Mouse (Mus musculus) MEL (cell line): ENCODE measurements at regions not wholly inside any gene's neighbourhood (a gene's known extent, or its start where the extent isn't known, plus 50 kb on each side); places are given as distances from the start of the nearest gene placed in this dataset.

Experiments used
- E2F4 ChIP-seq: IDR thresholded peaks from 2 replicates; pipeline ENCODE4 v1.6.1; 2011; ENCODE audit warnings: low read depth, low read length, improper control_type of control experiment, borderline replicate concordance
- GABPA ChIP-seq: IDR thresholded peaks from 2 replicates; pipeline ENCODE4 v1.6.1; 2012; ENCODE audit warnings: low read depth, mild to moderate bottlenecking, inconsistent platforms, low read length, improper control_type of control experiment, moderate library complexity
- GATA1 ChIP-seq: IDR thresholded peaks from 2 replicates; pipeline ENCODE4 v1.6.1; 2011; ENCODE audit warnings: low read depth, low read length, improper control_type of control experiment
- NELFE ChIP-seq: IDR thresholded peaks from 2 replicates; pipeline ENCODE4 v1.6.1; 2011; ENCODE audit warnings: low read depth, low read length, improper control_type of control experiment
- USF1 ChIP-seq: IDR thresholded peaks from 2 replicates; pipeline ENCODE4 v1.6.1; 2014; ENCODE audit warnings: low read depth, mild to moderate bottlenecking, inconsistent platforms, low read length, improper control_type of control experiment, moderate library complexity
- ZMIZ1 ChIP-seq: IDR thresholded peaks from 2 replicates; pipeline ENCODE4 v1.6.1; 2012; ENCODE audit warnings: low read depth, mild to moderate bottlenecking, inconsistent platforms, low read length, improper control_type of control experiment, moderate library complexity

- no peak for TF ChIP-seq GABPA
- TF ChIP-seq ZMIZ1: no peak
- TF ChIP-seq E2F4: no peak
- no peak for TF ChIP-seq USF1
- TF ChIP-seq NELFE: no peak
- TF ChIP-seq GATA1: no peak
These were observed 922.2 kb downstream of the 5730522E02Rik start for GRCm38 (mm10) chr11:25288346-25288745.
